Mouse (Mus musculus) forebrain, embryonic 15.5 days (tissue): ENCODE results near the gene Zfp422. TPM values are rescaled to one million over a fixed set of nuclear protein-coding genes. Genes with fewer than 3 reads are reported as not detected.
"Not testable (repeated sequence)": the region's sequence is repeated elsewhere in the genome, so short reads cannot be mapped to it uniquely, and the experiment has no call there.

Experiments used
- ATAC-seq: fragments of 200-750 bp; cut with Nextera tagmentation; replicated peaks from 2 replicates; pipeline ENCODE4 v1.8.0; 2017; ENCODE audit warnings: mild to moderate bottlenecking, moderate TSS enrichment, moderate library complexity
- H3K27ac ChIP-seq: fragments of 300-500 bp; sonication (generic); replicated peaks from 2 replicates; pipeline ENCODE4 v1.5.1; 2015; ENCODE audit warnings: mild to moderate bottlenecking, inconsistent platforms
- H3K27me3 ChIP-seq: fragments of 300-500 bp; sonication (generic); 2 replicates; pipeline ENCODE4 v1.6.1; 2015; ENCODE audit warnings: inconsistent platforms
- H3K36me3 ChIP-seq: fragments of 300-500 bp; sonication (generic); 2 replicates; pipeline ENCODE4 v1.6.1; 2015; ENCODE audit warnings: mild to moderate bottlenecking, inconsistent platforms
- H3K4me1 ChIP-seq: fragments of 300-500 bp; sonication (generic); 2 replicates; pipeline ENCODE4 v1.6.1; 2015; ENCODE audit warnings: inconsistent platforms
- H3K4me2 ChIP-seq: fragments of 300-500 bp; sonication (generic); replicated peaks from 2 replicates; pipeline ENCODE4 v1.6.1; 2015; ENCODE audit warnings: mild to moderate bottlenecking, inconsistent platforms
- H3K4me3 ChIP-seq: fragments of 300-500 bp; sonication (generic); 2 replicates; pipeline ENCODE4 v1.5.1; 2015; ENCODE audit warnings: mild to moderate bottlenecking, inconsistent platforms
- H3K9ac ChIP-seq: fragments of 300-500 bp; sonication (generic); replicated peaks from 2 replicates; pipeline ENCODE4 v1.6.1; 2015; ENCODE audit warnings: mild to moderate bottlenecking, inconsistent platforms
- H3K9me3 ChIP-seq: fragments of 300-500 bp; sonication (generic); 2 replicates; pipeline ENCODE4 v1.6.1; 2016; ENCODE audit warnings: inconsistent platforms
- WGBS: fragments of 180-500 bp; shearing (Covaris S2); methylation state at CpG from one replicate; pipeline ENCODE4 v1.1.7; 2015; ENCODE audit warnings: mixed read lengths; 5-methylcytosine and 5-hydroxymethylcytosine counted together
- microRNA-seq: library from miRNA; unstranded; fragments of <30 nt; microRNA quantifications from one replicate; pipeline ENCODE4, GENCODE M21; 2016
- polyA plus RNA-seq: library from polyadenylated mRNA; unstranded; fragments of >200 nt; fragmentation: Nextera tagmentation; extraction: Ambion mirVana; gene quantifications from 2 replicates; pipeline ENCODE4 v1.2.1, GENCODE M21; 2015

Gene Zfp422
- polyA plus RNA-seq, 1 experiment from 2014 or later = 218 TPM

GRCm38 (mm10) chr6:116621318-116622023 lies 7.3 kb downstream of the Zfp422 start:
- Histone ChIP-seq H3K27me3 (no peaks in the 10 kb centered on the region), H3K9me3 (no peaks in the 10 kb centered on the region), H3K4me1 (peaks cover 8% of the 10 kb centered on the region), H3K4me3 (no peak overlapping the region), H3K27ac (no peak overlapping the region), H3K36me3 (peaks cover 21% of the 10 kb centered on the region), H3K4me2 (no peak overlapping the region), H3K9ac (no peak overlapping the region)
- WGBS = 73% methylated on average over 8 of the region's 8 CpGs
- ATAC-seq = no peak

- Histone ChIP-seq H3K27me3 (no peaks in the 10 kb centered on the region), H3K27ac (no peak overlapping the region), H3K9ac (no peak overlapping the region), H3K9me3 (no peaks in the 10 kb centered on the region), H3K4me3 (no peak overlapping the region), H3K4me1 (no peaks in the 10 kb centered on the region), H3K4me2 (no peak overlapping the region), H3K36me3 (no peaks in the 10 kb centered on the region)
- ATAC-seq = no peak
These were observed 10.7 kb downstream of the Zfp422 start for GRCm38 (mm10) chr6:116618073-116618472.

- Histone ChIP-seq H3K9me3 (no peaks in the 10 kb centered on the region), H3K9ac (no peak overlapping the region), H3K36me3 (no peaks in the 10 kb centered on the region), H3K27ac (no peak overlapping the region), H3K4me3 (no peak overlapping the region), H3K27me3 (no peaks in the 10 kb centered on the region), H3K4me1 (no peaks in the 10 kb centered on the region), H3K4me2 (no peak overlapping the region)
- no peak for ATAC-seq
- WGBS = 95% methylated on average over 2 of the region's 2 CpGs
These were observed 13.1 kb downstream of the Zfp422 start for GRCm38 (mm10) chr6:116615719-116616118.

GRCm38 (mm10) chr6:116607230-116607629 lies 21.6 kb downstream of the Zfp422 start:
- Histone ChIP-seq H3K4me3 (no peak overlapping the region), H3K9ac (no peak overlapping the region), H3K9me3 (no peaks in the 10 kb centered on the region), H3K36me3 (no peaks in the 10 kb centered on the region), H3K4me1 (no peaks in the 10 kb centered on the region), H3K27me3 (no peaks in the 10 kb centered on the region), H3K4me2 (no peak overlapping the region), H3K27ac (no peak overlapping the region)
- 53% methylated on average over 4 of the region's 4 CpGs for WGBS
- no peak for ATAC-seq

GRCm38 (mm10) chr6:116600969-116601368 lies 27.8 kb downstream of the Zfp422 start:
- not testable (repeated sequence) for H3K27me3 ChIP-seq, H3K36me3 ChIP-seq, H3K27ac ChIP-seq, H3K4me2 ChIP-seq, H3K4me3 ChIP-seq, H3K4me1 ChIP-seq, H3K9ac ChIP-seq, H3K9me3 ChIP-seq, ATAC-seq

GRCm38 (mm10) chr6:116584095-116584494 lies 44.7 kb downstream of the Zfp422 start, which contains the start of gene Olfr215:
Gene Olfr215 (minus strand): TSS chr6:116584195.
- H3K27ac ChIP-seq = no peak within 1 kb of the TSS
- ATAC-seq = no peak
- no peaks in the 10 kb centered on the region for H3K36me3 ChIP-seq
- no peak within 1 kb of the TSS for H3K4me2 ChIP-seq
- 54% methylated on average over 4 of the region's 4 CpGs for WGBS
- H3K9me3 ChIP-seq = no peaks in the 10 kb centered on the region
- no peak within 1 kb of the TSS for H3K4me3 ChIP-seq
- H3K9ac ChIP-seq = no peak within 1 kb of the TSS
- no peaks in the 10 kb centered on the region for H3K4me1 ChIP-seq
- no peaks in the 10 kb centered on the region for H3K27me3 ChIP-seq

Small RNA genes lying within 50 kb of the gene (microRNA-seq; reads per million reads assigned to microRNA genes)
- gene Mir7043 = not detected

Other genes starting within 250 kb of the Zfp422 start
- 0.34 and 0.70 TPM in 2 replicates for gene Alox5, start 167.8 kb downstream of the Zfp422 start, polyA plus RNA-seq
- not detected in 2 replicates for gene Olfr211, start 139.9 kb downstream of the Zfp422 start, polyA plus RNA-seq
- not detected in 2 replicates for gene Olfr212, start 122.5 kb downstream of the Zfp422 start, polyA plus RNA-seq
- not detected in 2 replicates for gene Olfr213, start 90.5 kb downstream of the Zfp422 start, polyA plus RNA-seq
- gene Gm5580, start 77.9 kb downstream of the Zfp422 start, polyA plus RNA-seq = 0.33 and 0.52 TPM in 2 replicates
- gene Olfr214, start 74.8 kb downstream of the Zfp422 start, polyA plus RNA-seq = not detected in 2 replicates
- not detected in 2 replicates for gene Olfr215, start 44.8 kb downstream of the Zfp422 start, polyA plus RNA-seq
- 7.2 and 8.1 TPM in 2 replicates for gene Depp1, start 21.6 kb upstream of the Zfp422 start, polyA plus RNA-seq
- gene Rassf4, start 45.0 kb upstream of the Zfp422 start, polyA plus RNA-seq = 9.9 and 10.2 TPM in 2 replicates
- 0.36 and 1.4 TPM in 2 replicates for gene Tmem72, start 87.9 kb upstream of the Zfp422 start, polyA plus RNA-seq